Mouse (Mus musculus) ES-E14 (cell line): ENCODE data around the gene Ctss.

Source experiments
- MAFK ChIP-seq: IDR thresholded peaks from 2 replicates; pipeline ENCODE4 v1.6.1; 2014; ENCODE audit warnings: mild to moderate bottlenecking, low read depth, low read length, inconsistent platforms; ENCODE audit not compliant: insufficient read depth
- ZC3H11A ChIP-seq: IDR thresholded peaks from 2 replicates; pipeline ENCODE4 v1.6.1; 2012; ENCODE audit warnings: low read depth, mild to moderate bottlenecking, inconsistent platforms, low read length, borderline replicate concordance

DNA sequence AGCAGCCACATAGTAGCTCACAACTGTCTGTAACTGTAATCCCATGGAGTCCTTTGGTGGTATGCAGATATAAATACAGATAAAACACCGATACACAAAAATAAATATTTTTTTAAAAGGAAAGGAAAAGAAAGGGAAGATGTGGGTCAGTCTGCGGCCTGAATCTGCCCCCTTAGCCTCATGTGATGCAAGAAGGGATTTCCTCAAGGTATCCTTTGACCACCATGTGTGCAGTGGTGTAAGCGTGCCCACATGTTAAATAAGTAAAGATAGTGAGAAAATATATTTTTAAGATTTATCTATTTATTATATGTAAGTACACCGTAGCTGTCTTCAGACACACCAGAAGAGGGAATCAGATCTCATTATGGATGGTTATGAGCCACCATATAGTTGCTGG, 13.3 kb downstream of the Ctss start:
- TF ChIP-seq MAFK: no peak
- TF ChIP-seq ZC3H11A: no peak
